Mouse (Mus musculus) kidney, embryonic 14.5 days (tissue): ENCODE data around the gene Tsc22d4. TPM values are rescaled to one million over a fixed set of nuclear protein-coding genes. Genes with fewer than 3 reads are reported as not detected.

Source experiments
- ATAC-seq: fragments of 200-750 bp; cut with Nextera tagmentation; 2 replicates; pipeline ENCODE4 v1.8.0; 2017; ENCODE audit warnings: moderate number of reproducible peaks, mild to moderate bottlenecking, moderate TSS enrichment, moderate library complexity; ENCODE audit not compliant: low FRiP score, low TSS enrichment
- H3K27ac ChIP-seq: fragments of 300-500 bp; sonication (generic); 2 replicates; pipeline ENCODE4 v1.5.1; 2014; ENCODE audit warnings: low read depth, mild to moderate bottlenecking, low read length, moderate library complexity, mixed read lengths
- H3K27me3 ChIP-seq: fragments of 300-500 bp; sonication (generic); 2 replicates; pipeline ENCODE4 v1.6.1; 2014; ENCODE audit warnings: mild to moderate bottlenecking, low read length; ENCODE audit not compliant: control insufficient read depth, insufficient read depth
- H3K36me3 ChIP-seq: fragments of 300-500 bp; sonication (generic); 2 replicates; pipeline ENCODE4 v1.6.1; 2014; ENCODE audit warnings: low read length, mixed read lengths; ENCODE audit not compliant: control insufficient read depth, insufficient read depth
- H3K4me1 ChIP-seq: fragments of 300-500 bp; sonication (generic); 2 replicates; pipeline ENCODE4 v1.6.1; 2014; ENCODE audit warnings: low read length, mixed read lengths; ENCODE audit not compliant: control insufficient read depth, insufficient read depth
- H3K4me2 ChIP-seq: fragments of 300-500 bp; sonication (generic); replicated peaks from 2 replicates; pipeline ENCODE4 v1.6.1; 2014; ENCODE audit warnings: low read depth, mild to moderate bottlenecking, low read length
- H3K4me3 ChIP-seq: fragments of 300-500 bp; sonication (generic); 2 replicates; pipeline ENCODE4 v1.5.1; 2014; ENCODE audit warnings: mild to moderate bottlenecking, low read length
- H3K9ac ChIP-seq: fragments of 300-500 bp; sonication (generic); 2 replicates; pipeline ENCODE4 v1.6.1; 2014; ENCODE audit warnings: low read depth, mild to moderate bottlenecking, low read length, moderate library complexity
- H3K9me3 ChIP-seq: fragments of 300-500 bp; sonication (generic); 2 replicates; pipeline ENCODE4 v1.6.1; 2016; ENCODE audit warnings: low read length; ENCODE audit not compliant: control insufficient read depth
- WGBS: fragments of 180-500 bp; shearing (Covaris S2); extraction: QIAGEN DNeasy Blood & Tissue Kit; methylation state at CpG from one replicate; pipeline ENCODE4 v1.1.7; 2014; 5-methylcytosine and 5-hydroxymethylcytosine counted together
- polyA plus RNA-seq: library from polyadenylated mRNA; unstranded; fragments of >200 nt; fragmentation: Nextera tagmentation; extraction: Ambion mirVana; gene quantifications from 2 replicates; pipeline ENCODE4 v1.2.1, GENCODE M21; 2014

Gene Tsc22d4
- polyA plus RNA-seq, 1 experiment from 2014 or later, result 121 TPM

DNA sequence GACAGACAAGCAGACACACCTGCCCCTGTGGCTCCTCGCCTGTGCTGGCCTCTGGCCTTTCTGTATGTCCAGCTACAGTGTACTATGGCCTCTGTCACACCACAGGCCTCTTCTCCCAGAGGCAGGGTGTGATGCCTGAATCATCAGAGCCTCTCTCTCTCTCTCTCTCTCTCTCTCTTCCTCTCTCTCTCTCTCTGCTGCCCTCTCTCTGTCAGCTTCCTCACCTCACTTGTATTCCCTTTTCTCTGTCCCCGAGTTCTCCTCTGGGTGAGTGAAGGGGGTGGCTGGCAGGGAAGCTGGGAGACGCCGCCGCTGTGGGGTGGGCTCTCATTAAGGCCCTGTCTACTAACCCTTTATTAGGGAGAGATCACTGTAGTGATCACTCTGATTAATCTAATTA, 7.0 kb upstream of the Tsc22d4 start:
- no peaks in the 10 kb centered on the region for H3K27me3 ChIP-seq
- no peak for ATAC-seq
- peaks cover 13% of the 10 kb centered on the region; the same call in 1 of the 2 replicates for H3K4me1 ChIP-seq
- 53% methylated on average over 5 of the region's 5 CpGs for WGBS
- no peak overlapping the region for H3K27ac ChIP-seq
- H3K9me3 ChIP-seq, result no peaks in the 10 kb centered on the region
- H3K4me3 ChIP-seq, result no peak overlapping the region
- no peak overlapping the region for H3K4me2 ChIP-seq
- H3K36me3 ChIP-seq, result peaks cover 13% of the 10 kb centered on the region
- no peak overlapping the region for H3K9ac ChIP-seq

DNA sequence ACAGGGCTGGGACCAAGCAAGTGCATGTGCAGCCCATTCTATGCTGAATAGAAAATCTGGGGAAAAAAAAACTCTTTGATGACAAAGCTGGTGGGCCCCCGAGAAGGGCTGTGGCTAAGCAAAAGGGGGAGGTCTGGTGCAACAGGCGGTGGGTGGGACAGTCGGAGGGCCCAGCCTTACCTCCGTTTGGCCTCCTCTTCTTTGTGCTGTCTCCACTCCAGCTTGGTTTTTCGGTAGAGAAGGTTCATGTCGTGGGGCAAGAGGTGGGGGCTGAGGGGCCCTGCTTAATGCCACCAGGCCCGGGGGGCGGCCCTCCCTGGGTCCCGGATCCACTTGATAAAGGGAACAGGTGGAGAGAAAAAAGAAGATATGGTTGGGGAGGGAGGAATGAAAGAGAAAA, 6.1 kb upstream of the Tsc22d4 start:
- ATAC-seq, result no peak
- Histone ChIP-seq H3K4me1 (peaks cover 13% of the 10 kb centered on the region; the same call in 1 of the 2 replicates), H3K4me2 (no peak overlapping the region), H3K4me3 (no peak overlapping the region), H3K9me3 (no peaks in the 10 kb centered on the region), H3K27me3 (no peaks in the 10 kb centered on the region), H3K27ac (no peak overlapping the region), H3K9ac (peak overlapping the region; percentile 34; the same call in 1 of the 2 replicates), H3K36me3 (peaks cover 11% of the 10 kb centered on the region; the same call in 1 of the 2 replicates)
- WGBS, result 57% methylated on average over 9 of the region's 9 CpGs

DNA sequence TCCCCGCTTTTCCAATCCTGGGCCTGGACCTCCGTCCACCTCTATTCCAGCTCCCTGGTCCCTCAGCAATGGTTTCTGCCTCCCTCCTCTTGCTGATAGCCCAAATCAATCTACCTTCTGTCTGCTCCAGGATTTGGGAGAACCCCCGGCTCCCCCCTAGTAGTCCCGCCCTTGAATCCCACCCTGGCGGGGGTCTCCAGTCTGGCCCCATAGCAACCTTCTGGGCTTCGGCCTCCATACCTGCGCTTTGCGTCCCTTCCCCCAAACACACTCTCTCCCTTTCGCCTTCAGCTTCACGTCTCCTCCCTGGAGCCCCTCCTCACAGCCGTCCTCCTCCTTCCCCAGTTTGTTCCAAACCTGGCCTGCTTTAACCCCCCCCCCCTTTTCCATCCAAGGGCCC, 5.0 kb upstream of the Tsc22d4 start:
- no peaks in the 10 kb centered on the region for H3K9me3 ChIP-seq
- H3K4me1 ChIP-seq, result peaks cover 13% of the 10 kb centered on the region; the same call in 1 of the 2 replicates
- peaks cover 3% of the 10 kb centered on the region; the same call in 1 of the 2 replicates for H3K36me3 ChIP-seq
- H3K9ac ChIP-seq, result peak overlapping the region; percentile 65
- peak overlapping the region; percentile 91 for H3K4me2 ChIP-seq
- peak overlapping the region; percentile 68 for H3K4me3 ChIP-seq
- H3K27ac ChIP-seq, result peak overlapping the region; percentile 42; the same call in 1 of the 2 replicates
- ATAC-seq, result peak; percentile 29
- H3K27me3 ChIP-seq, result no peaks in the 10 kb centered on the region
- WGBS, result 8% methylated on average over 11 of the region's 11 CpGs

DNA sequence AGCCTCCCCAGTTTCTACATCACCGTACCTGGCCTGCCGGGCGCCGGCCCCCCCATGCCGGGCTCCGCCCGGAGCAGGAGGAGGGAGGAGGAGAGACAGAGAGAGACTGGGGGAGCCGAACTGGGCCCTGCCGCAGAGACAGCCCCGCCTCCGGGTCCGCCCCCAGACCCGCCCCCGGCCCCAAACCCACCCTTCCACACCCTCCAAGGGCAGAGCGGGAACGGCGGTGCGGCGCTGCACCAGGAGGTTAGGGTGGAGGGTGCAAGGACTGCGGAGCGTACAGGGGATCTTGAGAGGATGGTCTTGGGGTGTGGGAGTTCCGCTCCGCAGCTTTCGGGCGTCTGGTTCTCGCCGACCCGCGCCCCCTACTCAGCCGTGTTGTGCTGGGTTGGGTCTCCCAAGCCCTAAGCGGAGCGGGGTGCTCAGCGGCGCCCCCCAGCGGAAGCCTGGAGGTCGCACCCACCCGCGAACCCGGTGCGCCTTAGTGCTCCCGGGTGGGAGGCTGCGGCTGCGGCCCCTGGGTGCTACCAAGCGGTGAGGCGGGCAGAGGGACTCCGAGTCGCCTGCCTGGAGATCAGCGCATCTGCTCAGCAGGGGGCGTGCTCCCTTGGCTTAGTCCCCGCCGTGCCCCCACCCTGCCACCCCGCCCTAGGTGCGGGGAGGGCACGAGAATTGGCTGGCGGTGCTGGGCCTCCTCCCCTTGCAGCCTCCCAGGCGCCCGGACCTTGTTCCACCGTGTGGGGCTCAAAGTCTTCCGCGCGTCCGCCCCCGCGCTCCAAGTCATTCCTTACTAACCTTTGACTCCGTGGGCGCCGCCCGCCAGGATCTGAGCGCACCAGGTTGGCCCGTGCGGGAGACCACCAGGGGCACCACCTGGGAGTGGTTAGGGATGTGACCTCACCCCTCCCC, 4.3 kb upstream of the Tsc22d4 start, which contains the start of gene Nyap1:
Gene Nyap1, minus strand, starts transcription at position 585 of the 909 bp plus-strand sequence.
- Histone ChIP-seq H3K4me3 (peak within 1 kb of the TSS; percentile 68), H3K9me3 (no peaks in the 10 kb centered on the region), H3K4me1 (peaks cover 13% of the 10 kb centered on the region; the same call in 1 of the 2 replicates), H3K27ac (peak within 1 kb of the TSS; percentile 42; the same call in 1 of the 2 replicates), H3K27me3 (no peaks in the 10 kb centered on the region), H3K36me3 (no peaks in the 10 kb centered on the region), H3K9ac (peak within 1 kb of the TSS; percentile 65), H3K4me2 (peak within 1 kb of the TSS; percentile 91)
- ATAC-seq, result peak; percentile 83
- WGBS, result under 1% methylated on average over 67 of the region's 71 CpGs

DNA sequence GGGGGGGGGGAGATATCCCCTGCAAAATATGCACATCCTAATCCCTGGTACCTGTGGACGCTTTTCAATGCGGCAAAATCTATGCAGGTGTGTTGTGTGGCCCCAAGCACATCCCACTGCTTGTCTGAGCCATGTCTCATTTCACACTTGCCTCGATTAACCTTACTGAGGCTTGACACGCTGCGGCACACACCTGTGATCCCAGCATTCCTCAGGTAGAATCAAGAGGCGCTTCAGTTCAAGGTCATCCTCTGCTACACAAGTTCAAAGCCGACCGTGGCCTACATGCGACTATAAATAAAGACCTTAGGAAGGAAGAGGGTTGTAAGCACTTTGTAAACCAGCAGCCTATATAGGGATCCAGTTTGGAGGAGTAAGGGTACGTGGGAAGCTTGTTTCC, 3.5 kb upstream of the Tsc22d4 start:
- Histone ChIP-seq H3K4me3 (peak overlapping the region; percentile 68; the same call in 1 of the 2 replicates), H3K36me3 (no peaks in the 10 kb centered on the region), H3K27ac (no peak overlapping the region), H3K27me3 (no peaks in the 10 kb centered on the region), H3K4me2 (peak overlapping the region; percentile 91), H3K9ac (no peak overlapping the region), H3K4me1 (peaks cover 13% of the 10 kb centered on the region; the same call in 1 of the 2 replicates), H3K9me3 (no peaks in the 10 kb centered on the region)
- no peak for ATAC-seq
- WGBS, result 48% methylated on average over 10 of the region's 10 CpGs

DNA sequence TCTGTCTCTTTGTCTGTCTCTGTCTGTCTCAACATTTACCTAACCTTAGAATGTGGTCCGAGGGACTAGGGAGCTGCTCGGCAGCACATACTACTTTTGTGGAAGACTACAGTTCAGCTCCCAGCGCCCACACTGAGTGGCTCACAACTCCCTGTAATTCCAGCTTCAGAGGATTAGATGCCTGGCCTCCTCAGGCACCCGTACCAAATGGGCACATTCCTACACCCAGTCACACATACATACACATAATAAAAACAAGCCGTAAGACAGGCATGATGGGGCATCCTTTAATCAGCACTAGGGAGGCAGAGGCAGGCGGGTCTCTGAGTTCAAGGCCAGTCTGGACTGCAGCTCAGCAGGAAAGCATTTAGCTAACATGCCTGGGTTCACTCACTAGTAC, 2.7 kb upstream of the Tsc22d4 start:
- Histone ChIP-seq H3K27ac (no peak overlapping the region), H3K4me3 (no peak overlapping the region), H3K27me3 (no peaks in the 10 kb centered on the region), H3K9me3 (no peaks in the 10 kb centered on the region), H3K4me1 (peaks cover 19% of the 10 kb centered on the region; the same call in 1 of the 2 replicates), H3K4me2 (no peak overlapping the region), H3K36me3 (no peaks in the 10 kb centered on the region), H3K9ac (no peak overlapping the region)
- WGBS, result 93% methylated on average over 6 of the region's 6 CpGs
- no peak for ATAC-seq

DNA sequence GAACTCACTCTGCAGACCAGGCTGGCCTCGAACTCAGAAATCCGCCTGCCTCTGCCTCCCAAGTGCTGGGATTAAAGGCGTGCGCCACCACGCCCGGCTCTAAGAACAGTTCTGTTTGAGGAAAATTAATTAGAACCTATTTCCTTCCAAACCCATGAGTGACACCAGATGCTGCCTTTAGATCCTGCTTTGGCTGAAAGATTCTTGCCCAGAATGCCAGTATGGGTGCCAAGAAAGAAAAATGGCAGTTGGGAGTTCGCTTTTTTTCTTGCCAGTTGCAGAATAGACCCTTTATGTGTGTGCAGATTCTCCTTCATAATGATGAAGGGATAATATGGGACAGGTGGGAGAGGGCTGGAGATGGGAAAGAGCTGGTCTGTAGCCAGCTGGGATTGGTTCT, 1.3 kb upstream of the Tsc22d4 start:
- no peak overlapping the region for H3K9ac ChIP-seq
- no peak overlapping the region for H3K4me3 ChIP-seq
- H3K27me3 ChIP-seq, result no peaks in the 10 kb centered on the region
- H3K4me2 ChIP-seq, result no peak overlapping the region
- H3K9me3 ChIP-seq, result no peaks in the 10 kb centered on the region
- WGBS, result 87% methylated on average over 7 of the region's 7 CpGs
- H3K4me1 ChIP-seq, result peaks cover 29% of the 10 kb centered on the region
- H3K27ac ChIP-seq, result no peak overlapping the region
- ATAC-seq, result no peak
- H3K36me3 ChIP-seq, result no peaks in the 10 kb centered on the region

DNA sequence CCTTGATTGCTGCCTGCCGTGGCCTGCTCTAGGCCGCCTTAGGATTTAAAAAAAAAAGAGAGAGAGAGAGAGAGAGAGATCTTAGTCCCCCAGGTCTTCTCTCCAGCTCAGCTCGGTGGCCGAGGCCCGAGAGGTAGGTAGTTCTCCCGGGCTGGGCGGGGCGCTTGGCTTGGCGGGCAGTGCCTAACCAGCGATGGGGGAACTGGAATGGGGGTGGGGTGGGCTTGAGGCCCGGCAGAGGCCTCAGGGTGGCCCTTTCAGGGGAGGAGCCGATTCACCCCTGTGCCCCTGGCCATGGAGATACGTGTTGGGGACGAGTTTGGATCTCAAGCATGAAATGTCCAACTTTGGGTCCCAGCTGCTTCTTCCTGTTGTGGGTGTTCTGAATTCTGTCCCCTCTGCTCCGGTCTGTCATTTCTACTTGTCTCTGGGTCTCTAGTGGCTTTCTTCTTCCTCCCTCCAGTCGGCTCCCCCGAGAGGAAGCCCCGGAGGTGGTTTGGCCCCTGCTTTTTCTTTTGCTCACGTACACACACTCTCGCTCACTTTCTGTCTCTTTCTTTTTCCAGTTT, 836 bp downstream of the Tsc22d4 start:
- Histone ChIP-seq H3K4me1 (peaks cover 29% of the 10 kb centered on the region), H3K27me3 (no peaks in the 10 kb centered on the region), H3K27ac (peak overlapping the region; percentile 98), H3K4me2 (peak overlapping the region; percentile 99), H3K36me3 (peaks cover 9% of the 10 kb centered on the region), H3K9ac (peak overlapping the region; percentile 95), H3K9me3 (no peaks in the 10 kb centered on the region), H3K4me3 (peak overlapping the region; percentile 80)
- under 1% methylated on average over 20 of the region's 20 CpGs for WGBS
- ATAC-seq, result peak; percentile 17
